Mouse (Mus musculus): ENCODE measurements around the gene Epn2.

GRCm38 (mm10) chr11:61529268-61529713 lies 50.2 kb downstream of the Epn2 start:
- TF ChIP-seq POLR2A (IDR thresholded peaks at IDR 0.05; ENCODE audit: control insufficient read depth in 1 of 2, insufficient read depth in 1 of 2, low read depth in 1 of 2, low read length in 2 of 2, poor library complexity in 1 of 2) (no peak), ZKSCAN1 (IDR thresholded peaks at IDR 0.05; ENCODE audit: low read depth, low read length) (no peak), ELF1 (IDR thresholded peaks at IDR 0.05; ENCODE audit: low read depth, low read length) (no peak), CTCF (IDR thresholded peaks at IDR 0.05 in 2 of 3, conservative IDR thresholded peaks at IDR 0.05 in 1 of 3; ENCODE audit: control insufficient read depth in 1 of 3, insufficient read depth in 1 of 3, low read depth in 2 of 3, low read length in 3 of 3, poor library complexity in 1 of 3, severe bottlenecking in 1 of 3) (no peak), CHD2 (IDR thresholded peaks at IDR 0.05; ENCODE audit: low read length) (no peak), TAL1 (IDR thresholded peaks at IDR 0.05; ENCODE audit: low read length) (no peak), MXI1 (IDR thresholded peaks at IDR 0.05; ENCODE audit: low read depth, low read length) (no peak), MYC (IDR thresholded peaks at IDR 0.05; ENCODE audit: low read depth, low read length) (no peak)
